Mouse (Mus musculus): ENCODE results near the gene Rab15.
"Not testable (repeated sequence)": the region's sequence is repeated elsewhere in the genome, so short reads cannot be mapped to it uniquely, and the experiment has no call there.

Gene Rab15

DNA sequence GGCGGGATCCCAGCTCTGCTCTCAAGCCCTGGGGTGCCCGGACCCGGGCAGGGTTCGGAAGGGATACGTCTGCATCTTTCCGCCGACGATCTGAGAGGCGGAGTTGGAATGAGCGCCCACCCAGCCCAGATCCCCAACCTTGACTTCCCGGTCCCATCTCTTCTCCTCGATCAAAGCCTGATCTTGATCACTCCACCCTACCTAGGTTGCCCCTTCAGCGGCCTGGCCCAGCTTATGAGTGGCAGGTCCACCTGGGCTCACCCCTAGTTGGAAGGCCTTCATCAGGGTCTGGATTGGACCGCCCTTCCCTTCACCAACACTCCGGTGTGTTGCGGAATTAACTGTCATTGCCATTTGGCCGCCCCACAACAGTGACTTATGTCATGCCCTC is at the start of gene Rab15:
Gene Rab15, minus strand, starts transcription at position 258 of the 391 bp plus-strand sequence.
- no peak for DNase-seq (ENCODE audit: low read depth in 2 of 2, low spot score in 2 of 2)

DNA sequence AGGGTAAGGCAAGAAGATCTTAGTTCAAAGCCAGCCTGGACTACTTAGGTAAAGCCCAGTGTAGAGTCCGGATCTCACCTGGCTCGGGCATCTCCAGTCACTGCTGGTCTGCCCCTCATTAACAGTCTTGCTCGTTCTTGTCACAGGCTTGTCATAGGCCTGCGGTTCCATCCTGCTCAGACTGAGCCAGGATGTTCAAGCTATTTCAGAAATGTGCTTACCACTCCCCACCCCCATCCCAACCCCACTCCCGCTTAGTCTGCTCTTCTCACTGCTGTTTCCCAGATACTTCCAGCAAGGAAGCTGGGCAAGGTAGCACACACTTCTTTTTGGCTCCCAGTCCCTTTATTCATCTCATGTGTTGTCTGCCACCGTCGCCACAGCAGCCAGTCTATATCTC is 46.9 kb upstream of the Rab15 start:
- no peak for DNase-seq (ENCODE audit: low read depth in 2 of 2, low spot score in 2 of 2)

DNA sequence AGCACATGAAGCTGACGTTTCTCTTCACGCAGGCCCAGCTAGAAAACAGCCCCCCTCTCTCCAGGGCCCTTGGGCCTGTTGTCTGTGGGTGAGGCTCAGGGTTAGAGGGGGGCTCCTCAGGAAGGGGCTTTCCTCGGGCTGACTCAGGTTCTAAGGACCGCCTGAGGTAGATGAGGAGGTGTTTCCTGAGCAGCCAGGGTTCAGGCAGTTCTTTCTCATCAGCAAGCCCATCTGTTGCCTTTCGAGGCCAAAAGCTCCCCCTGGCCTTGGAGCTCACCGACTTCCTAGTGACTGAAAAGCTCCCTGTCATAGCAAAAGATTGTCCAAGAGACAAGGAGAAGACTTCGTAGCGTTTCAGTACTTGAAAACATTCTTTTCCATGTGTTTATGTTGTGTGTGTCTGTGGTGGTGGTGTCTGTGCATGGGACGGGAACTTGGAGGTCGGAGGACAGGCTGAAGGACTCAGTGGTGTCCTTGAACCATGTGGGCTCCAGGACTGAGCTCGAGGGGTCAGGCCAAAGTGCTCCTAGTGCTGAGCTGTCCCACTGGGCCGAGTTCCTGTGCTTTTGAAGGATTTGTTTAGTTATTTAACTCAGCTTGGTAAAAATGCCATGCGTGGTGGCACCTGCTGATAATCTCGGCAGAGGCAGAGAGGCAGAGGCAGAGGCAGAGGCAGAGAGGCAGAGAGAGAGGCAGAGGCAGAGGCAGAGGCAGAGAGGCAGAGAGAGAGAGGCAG is 45.9 kb upstream of the Rab15 start:
- DNase-seq (ENCODE audit: low read depth in 2 of 2, low spot score in 2 of 2) = no peak

DNA sequence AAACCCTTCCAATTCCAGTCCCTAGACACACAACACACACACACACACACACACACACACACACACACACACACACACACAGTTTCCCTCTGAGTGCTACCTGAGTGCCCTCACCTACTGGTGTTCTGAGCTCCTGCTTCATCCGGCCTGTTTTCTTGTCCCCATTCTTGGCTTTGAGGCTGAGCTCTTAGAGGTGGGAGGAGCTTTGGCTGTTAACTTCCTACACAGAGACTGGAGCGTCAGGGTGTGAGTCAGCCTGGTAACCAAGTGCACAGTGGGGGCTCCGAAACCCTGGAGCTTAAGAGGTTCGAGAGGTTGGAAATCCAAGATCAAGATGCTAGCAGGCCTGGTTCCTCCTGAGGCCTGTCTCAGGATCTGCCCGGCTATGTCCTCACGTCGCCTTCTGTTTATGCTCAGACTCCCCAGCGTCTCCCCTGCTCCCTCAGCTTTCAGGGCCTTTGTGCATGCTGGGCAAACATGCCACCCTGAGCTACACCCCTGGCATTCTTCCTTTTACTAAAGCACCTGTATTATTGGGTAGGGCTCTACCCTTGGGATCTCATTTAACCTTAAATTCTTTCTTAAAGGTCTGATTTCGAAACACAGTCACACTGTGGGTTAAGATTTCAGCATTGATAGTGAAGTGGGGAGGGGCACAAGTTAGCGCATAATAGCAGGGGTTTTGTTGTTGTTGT is 45.0 kb upstream of the Rab15 start:
- DNase-seq (ENCODE audit: low read depth in 2 of 2, low spot score in 2 of 2) = peak; percentile 16 to 18

DNA sequence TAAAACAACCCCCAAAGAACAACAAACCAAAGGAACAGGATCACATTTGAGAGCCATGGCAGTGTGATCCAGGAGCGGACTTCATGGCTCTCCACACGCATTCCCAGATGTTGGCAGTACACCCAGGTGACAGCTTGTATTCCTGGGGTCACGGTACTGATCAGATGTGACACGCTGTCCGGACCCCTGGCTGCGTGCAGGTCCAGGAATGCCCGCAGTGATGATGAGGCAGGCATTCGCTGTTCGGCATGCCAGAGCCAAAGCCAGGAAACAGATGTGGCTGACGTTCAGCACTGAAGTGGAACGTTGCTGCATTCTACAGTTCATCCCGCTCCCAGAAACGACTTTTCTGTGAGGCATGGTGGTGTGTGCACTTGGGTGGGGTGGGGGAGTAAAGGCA is 42.6 kb upstream of the Rab15 start:
- DNase-seq (ENCODE audit: low read depth in 2 of 2, low spot score in 2 of 2) = no peak

DNA sequence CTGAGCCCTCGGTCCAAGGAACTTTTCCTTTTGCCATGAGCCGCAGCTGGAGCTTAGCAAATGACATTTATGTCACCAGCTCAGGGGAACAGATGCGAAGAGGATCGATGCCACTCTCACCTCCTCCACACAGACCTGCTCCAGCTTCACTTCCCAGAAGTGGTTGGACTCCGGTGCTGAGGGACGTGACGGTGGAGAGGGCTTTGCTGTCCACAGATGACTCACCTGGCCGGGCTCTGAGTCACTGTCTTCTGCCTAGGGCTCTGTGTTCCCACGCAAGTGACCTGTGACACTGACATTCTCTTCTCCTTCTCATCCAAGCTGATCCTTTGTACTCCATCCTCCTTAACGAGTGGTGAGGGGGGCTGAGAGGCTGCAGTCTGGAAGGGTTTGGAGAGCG is 40.9 kb upstream of the Rab15 start:
- DNase-seq (ENCODE audit: low read depth in 2 of 2, low spot score in 2 of 2) = no peak

DNA sequence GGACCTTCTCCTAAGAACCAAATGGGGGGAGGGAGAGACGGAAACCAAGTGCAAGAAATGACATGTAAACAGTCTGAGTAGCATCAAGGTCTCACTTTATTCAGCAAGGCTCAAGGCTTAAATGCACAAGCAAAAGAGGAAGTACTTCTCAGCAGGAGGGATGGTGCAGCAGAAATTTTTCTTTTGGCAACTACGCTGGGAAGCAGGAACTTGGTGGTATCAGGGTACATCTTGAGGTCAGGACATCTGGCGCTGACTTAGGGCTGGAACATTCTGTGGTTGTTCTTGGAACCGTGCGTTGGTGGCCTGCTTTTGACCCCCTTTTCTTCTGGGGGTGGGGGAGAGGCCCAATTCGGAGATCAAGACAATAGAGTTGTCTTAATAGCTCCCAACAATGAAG is 36.1 kb upstream of the Rab15 start:
- not testable (repeated sequence) for DNase-seq (ENCODE audit: low read depth in 2 of 2, low spot score in 2 of 2)

DNA sequence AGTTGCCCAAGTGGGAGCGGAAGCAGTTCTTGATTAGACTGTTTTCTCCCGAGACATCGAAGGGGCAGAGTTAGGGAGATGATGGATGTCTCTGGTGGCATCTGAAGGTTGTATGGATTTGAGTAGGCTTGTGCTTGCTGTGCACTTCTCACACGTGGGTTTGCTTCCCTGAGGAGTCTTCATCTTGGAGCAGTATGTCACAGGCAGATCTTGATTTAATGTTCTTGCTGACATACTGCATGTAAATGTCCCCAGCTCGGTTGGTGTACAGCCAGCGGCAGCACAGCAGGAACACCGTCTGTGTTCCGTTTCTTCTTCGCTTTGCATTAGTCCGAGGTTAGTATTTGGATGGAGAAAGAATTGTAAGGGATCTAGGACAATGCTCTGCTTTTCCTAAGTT is 34.4 kb upstream of the Rab15 start:
- no peak for DNase-seq (ENCODE audit: low read depth in 2 of 2, low spot score in 2 of 2)

DNA sequence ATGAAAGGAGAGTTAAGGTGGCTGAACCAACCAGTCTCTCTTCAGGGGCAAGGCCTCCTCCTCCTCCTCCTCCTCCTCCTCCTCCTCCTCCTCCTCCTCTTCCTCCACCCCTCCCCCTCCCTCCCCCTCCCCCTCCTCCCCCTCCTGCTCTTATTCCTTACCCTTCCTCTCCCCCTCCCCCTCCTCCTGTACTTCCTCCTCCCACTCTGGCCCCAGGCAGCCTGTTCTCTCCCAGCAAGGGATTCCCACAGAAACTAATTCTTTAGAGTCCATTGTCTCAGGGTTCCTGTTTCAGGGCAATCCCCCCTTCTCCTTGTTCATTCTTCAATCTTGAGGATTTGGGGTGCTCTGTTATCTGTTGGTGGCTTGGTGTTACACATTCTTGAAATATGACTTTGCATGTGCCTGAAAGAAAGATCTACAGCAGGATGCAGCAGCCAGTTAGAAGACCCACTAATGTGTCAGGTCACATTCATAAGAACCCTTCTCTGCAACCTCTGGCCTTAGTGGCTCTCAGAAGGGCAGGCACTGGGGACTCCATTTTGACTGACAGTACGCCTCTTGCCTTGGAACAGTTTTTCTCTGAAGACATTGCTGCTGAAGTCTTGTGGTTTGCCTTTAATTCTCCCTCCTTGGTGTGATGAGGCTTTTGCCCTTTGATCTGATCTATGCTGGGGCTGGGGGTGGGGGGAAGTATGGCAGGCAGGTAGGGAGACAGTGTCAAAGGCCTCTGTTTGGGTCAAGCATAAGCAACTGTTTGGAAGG is 30.9 kb upstream of the Rab15 start:
- no peak for DNase-seq (ENCODE audit: low read depth in 2 of 2, low spot score in 2 of 2)

DNA sequence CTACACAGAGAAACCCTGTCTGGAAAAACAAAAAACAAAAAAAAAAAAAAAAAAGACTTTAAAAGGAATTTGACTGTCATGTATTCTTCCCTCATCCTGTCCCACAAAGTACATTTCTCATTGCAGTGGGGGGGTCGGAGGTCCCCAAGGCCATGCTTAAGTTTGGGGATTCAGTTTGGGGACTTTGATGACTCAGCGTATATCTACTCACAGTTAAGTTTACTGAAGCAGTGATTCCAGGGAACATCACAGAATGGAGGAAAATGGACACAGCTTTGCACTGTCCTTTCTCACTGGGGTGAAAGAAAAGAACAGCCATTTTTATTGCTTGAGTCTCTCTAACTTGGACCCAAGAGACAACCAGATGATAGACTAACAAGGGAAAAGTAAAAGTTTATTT is 29.7 kb upstream of the Rab15 start:
- DNase-seq (ENCODE audit: low read depth in 2 of 2, low spot score in 2 of 2) = no peak

DNA sequence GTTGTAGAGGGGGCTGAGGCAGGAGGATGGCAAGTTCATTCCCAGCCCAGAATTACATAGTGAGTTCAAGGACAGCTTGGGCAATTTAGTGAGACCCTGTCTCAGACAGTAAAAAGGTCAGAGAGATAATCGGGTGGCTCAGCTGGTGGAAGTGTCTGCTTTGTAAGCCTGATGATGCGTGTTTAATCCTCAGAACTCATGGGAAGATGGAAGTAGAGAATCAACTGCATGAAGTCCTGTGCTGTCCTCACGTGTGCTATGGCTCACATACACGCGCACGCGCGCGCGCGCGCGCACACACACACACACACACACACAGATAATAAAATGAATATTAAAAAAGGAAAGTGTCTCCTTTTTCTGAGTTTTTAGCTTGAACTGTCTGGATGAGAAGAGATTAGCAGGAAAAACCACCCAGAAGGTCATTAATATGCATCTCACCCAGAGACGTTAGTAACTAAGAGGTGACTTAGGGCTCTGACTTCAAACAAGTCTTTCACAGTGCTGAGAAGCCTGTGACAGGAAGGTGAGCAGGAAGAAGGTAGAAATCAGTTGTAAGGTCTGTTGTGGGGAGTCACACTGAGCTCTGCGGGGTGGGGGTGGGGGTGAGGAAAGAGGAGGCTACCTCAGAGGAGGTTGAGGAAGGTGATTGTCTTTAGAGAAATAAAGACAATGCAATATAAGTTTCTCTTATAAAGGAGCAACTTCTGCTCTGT is 21.8 kb upstream of the Rab15 start:
- no peak for DNase-seq (ENCODE audit: low read depth in 2 of 2, low spot score in 2 of 2)

DNA sequence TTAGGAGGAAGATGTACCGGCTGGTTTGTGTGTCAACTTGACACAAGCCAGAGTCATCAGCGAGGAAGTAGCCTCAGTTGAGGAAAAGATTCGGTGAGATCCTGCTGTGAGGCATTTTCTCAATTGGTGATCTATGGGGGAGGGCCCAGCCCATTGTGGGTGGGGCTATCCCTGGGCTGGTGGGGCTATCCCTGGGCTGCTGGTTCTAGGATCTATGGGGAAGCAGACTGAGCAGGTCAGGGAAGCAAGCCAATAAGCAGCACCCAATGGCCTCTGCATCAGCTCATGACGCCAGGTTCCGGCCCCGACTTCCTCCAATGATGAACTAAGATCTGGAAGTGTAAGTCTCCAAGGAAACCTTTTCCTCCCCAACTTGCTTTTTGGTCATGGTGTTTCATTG is 17.4 kb upstream of the Rab15 start:
- no peak for DNase-seq (ENCODE audit: low read depth in 2 of 2, low spot score in 2 of 2)

DNA sequence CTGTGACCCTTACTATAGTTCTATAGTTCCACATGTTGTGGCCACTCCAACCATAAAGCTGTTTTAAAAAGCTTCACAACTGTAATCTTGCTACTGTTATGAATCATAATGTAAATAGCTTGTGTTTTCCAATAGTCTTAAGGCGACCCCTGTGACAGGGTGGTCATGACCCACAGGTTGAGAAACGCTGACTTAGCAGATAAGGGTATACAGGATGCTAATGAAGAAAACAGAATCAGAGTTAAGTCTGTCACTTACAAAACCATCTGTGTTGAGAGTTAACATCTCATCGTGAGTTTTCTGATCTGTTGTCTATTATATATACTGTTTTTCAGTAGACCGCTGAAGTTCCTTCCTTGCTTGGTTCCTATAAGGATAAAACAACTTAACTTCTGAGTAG is 16.6 kb upstream of the Rab15 start:
- no peak for DNase-seq (ENCODE audit: low read depth in 2 of 2, low spot score in 2 of 2)

DNA sequence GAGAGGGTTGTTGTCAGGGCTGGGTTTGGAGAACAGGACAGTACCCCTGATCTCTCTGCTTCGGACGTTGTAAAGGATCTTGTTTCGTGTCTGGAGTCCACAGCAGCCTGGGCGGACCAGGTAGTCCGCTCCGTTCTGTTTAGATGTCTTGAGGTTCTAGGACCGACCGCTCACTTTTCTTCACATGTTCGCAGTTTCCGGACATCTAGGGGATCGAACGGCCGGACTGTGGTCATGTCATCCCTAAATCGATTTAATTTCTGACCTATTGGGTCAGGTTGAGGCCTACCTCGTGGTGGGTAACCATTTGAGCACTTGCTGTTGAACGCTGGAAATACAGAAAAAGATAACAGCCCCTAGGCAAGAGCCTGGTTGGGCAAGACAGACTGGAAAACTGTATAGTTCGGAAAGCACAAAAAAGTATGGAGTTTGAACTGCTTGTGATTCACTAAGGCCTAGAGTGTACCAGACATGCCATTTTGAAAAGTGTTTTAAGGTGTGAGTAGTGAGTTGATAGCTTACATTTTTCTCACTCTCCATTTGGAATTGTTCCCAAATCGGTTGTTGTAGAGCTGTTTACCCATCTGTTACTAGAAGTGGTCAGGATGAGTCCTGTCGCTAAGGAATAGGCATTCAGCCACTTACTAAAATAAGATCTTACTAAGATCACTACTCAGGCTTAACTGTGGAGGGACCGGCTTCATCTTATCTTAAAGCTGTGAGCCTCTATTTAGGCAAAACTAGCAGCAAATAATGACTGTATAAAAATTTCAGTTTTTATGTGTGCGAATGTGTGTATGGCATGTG is 15.3 kb upstream of the Rab15 start:
- no peak for DNase-seq (ENCODE audit: low read depth in 2 of 2, low spot score in 2 of 2)

DNA sequence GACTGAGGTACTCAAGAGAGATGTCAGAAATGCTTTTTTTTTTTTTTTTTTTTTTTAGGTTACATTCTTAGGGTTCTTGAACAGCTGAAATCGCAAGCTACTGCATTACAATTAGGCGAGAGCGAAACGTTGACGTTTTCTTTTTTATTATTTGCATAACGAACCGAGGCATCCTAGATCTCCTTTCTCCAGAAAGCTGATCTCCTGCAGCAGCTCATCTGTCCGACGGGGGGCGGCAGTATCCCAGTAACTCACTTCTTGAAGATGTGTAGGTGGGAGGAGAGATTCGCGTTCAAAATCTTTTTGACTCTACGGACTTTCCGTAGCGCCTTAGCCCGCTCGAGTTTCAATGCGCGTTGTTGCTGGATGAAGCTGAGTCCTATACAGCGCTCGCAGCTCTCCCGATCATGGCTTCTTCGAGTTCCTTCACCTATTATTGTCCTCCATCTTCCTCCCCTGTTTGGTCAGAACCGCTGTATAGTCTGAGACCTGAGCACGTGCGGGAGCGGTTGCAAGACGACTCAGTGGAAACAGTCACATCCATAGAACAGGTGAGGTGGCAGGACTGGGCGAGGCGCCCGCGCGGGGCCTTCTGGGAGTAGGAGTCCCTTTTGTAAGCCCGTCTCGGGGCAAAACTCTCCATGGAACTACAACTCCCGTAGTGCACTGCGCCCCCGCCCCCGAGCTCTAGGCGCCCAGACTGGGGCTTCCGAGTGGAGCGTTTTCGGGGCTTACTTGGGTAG is 14.6 kb upstream of the Rab15 start:
- peak; percentile 94 to 98 for DNase-seq (ENCODE audit: low read depth in 2 of 2, low spot score in 2 of 2)

DNA sequence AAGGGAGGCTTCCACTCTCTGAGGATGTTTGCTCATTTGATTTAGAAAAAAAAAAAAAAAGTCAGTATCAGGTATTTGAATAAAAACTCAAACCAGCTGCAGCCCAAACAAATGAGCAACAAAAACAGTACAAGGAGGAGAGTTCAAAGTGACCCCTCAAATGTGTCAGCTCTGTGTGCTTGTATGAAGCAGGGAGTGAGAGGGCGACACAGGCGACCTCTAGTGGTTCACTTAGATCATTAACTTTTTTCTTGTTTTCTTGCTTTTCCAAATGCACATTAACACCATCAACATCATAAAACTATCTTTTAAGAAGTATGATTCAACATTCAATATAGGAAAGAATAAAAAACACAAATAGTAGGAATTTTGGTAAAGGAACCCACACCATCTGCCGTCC is 10.0 kb upstream of the Rab15 start:
- peak in 1 of 2 experiments; percentile 26 for DNase-seq (ENCODE audit: low read depth in 2 of 2, low spot score in 2 of 2)

DNA sequence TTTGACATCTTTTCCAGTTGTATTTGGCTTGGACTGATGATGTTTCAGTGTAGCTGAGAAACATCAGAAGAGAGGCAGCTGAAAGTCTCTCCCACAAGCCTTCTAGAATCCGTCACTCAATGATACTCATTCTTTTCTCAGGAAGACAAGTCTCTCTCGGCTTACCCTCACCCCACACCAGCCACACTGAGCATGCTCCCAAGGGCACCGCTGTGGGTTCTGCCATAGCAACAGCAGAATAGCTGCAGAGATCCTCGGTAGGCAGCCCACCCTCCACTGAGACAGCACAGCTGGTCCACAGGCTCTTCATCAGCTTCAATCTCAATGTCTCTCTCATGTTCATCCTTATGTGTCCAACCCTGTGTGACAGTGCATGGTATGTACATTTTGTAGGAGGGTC is 2.6 kb upstream of the Rab15 start:
- no peak for DNase-seq (ENCODE audit: low read depth in 2 of 2, low spot score in 2 of 2)

DNA sequence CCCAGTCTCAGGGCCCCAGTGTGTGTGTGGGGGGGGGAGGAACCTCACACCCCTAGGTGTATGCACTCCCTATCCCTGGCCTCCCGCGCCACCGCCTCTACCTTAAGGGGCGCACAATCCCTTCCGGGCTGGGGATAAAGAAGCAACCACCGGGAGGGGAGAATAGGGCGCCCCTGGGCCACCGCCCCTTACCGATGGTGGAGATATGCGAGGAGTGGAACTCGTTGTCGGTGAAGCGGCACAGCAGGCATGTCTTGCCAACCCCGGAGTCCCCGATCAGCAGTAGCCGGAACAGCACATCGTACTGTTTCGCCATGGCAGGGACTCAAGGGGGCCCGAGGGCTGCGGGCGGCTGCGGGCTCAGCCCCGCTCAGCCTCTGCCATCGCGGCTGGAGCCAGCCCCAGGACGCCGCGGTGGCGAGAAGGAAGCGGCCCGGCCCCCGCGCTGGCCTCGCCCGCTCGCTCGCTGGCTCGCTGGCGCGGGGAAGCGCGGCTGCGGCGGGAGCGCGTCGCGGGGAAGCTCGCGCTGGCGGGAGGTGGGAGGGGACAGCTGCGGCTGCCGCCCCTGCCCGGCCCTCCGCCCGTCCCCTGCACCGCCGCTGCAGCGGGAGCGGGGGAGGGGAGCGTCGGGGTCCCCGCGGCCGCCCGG is 582 bp downstream of the Rab15 start:
- DNase-seq (ENCODE audit: low read depth in 2 of 2, low spot score in 2 of 2) = no peak

DNA sequence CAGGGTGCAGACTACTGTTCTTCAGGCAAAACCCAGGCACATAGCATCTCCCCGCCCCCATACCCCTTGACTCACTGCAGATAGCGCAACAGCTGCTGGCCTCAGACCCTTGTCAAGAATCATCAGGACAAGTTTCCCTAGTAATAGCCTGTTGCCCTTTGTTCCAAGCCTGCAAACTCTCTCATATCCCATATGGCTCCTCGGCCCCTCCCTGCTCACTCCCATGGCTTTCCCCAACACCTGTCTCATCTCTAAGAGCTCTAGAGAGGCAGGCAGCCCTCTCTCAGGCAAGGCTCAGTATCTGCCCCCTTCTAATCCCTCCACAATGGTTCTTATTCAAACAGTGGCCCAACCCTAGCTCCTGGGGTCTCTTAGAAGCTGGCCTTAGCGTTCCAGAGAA is 2.1 kb downstream of the Rab15 start:
- no peak for DNase-seq (ENCODE audit: low read depth in 2 of 2, low spot score in 2 of 2)

DNA sequence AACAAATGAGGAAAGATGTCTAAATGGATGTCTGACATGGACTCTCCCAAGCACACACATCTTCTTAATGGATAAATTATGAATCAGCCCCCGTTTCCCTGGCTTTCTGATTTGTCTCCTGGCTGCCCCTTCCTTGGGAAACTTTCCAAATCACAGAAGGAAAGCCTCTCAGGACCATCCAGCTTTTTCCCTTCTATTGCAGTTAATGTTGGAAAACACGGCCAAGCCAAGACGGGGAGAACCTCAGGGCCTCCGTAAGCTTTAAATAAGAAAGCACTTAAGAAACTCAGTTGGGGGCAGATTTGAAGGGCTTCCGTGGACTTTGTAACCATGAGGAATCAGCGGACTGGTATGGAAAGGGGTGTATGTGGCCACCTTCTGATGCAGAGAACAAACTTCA is 2.9 kb downstream of the Rab15 start:
- DNase-seq (ENCODE audit: low read depth in 2 of 2, low spot score in 2 of 2) = no peak
